8 mouse cellular contexts compared by ENCODE assay signal in the genomic region with DNA sequence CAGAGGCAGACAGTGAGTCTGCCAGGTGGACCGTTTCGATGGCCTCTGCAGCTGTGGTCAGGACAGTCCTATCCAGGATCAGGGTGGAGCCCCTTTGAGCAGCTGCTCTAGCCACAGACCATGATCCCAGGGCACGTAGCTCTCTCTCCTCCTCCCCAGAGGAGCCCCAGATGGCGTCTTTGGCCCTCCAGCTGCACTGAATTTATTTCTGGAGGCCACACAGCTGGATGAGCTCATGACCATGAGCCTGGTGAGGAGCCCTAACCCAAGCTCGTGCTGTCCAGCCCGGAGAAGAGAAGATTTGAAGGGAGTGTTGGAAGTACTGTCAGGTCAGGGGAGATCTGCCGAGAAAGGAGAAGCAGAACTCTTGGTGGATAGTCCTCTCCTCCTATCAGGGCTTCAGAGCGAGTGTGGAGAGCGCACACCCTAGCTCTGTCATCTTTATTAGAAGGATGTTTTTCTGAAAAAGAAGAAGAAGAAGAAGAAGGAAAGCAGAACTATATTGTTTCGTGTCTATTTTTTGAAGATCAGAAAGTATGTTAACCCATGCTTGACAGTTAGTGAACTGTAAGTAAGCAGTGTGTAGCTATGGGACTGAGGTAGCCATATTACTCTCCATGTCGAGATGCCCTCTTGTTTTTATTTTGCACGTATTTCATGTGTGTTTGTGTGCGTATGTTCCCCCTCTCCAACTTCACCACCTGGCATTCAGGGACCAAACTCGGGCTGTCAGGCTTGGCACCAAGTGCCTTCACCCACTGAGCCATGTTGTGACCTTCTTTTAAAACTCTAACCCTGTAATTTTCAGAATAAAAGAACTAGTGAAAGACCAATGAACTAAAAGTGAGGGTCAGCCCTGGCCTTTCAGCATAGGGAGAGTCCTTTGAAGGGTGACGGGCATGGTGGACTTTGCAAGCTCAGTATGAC. TPM values are rescaled to one million over a fixed set of nuclear protein-coding genes. Genes with fewer than 3 reads are reported as not detected.
DNase-seq lines count a peak whose midpoint lies in the region; ATAC-seq and TF ChIP-seq lines count a peak whose summit lies in the region.

No protein-coding gene starts in this region.

- peak; percentile 0 for TF ChIP-seq RAD21 in CH12.LX (IDR thresholded peaks at IDR 0.05; ENCODE audit: low read depth, low read length)

- peak overlapping the region; percentile 22 to 43 (median 25) for H3K4me3 ChIP-seq in CH12.LX (replicated peaks in 1 of 3; ENCODE audit: low read depth in 2 of 3, low read length in 2 of 3, poor library complexity in 1 of 3)
- no peak overlapping the region for H3K4me3 ChIP-seq in kidney, adult 2 months (ENCODE audit: insufficient read depth, low read depth, low read length)

- TF ChIP-seq EP300 in CH12.LX (IDR thresholded peaks at IDR 0.05; ENCODE audit: low read length) = peak; percentile 94

- H3K27me3 ChIP-seq in CH12.LX (replicated peaks) = no peaks in the 10 kb centered on the region
- H3K27me3 ChIP-seq in kidney, adult 2 months (replicated peaks; ENCODE audit: control insufficient read depth, insufficient read depth, low read length) = no peaks in the 10 kb centered on the region

- peak; percentile 22; the same call in 1 of the 2 replicates for TF ChIP-seq POLR2A in CH12.LX (IDR thresholded peaks at IDR 0.05; ENCODE audit: low read depth, low read length)
- TF ChIP-seq POLR2A in kidney, adult 2 months (IDR thresholded peaks at IDR 0.05; ENCODE audit: low read depth, low read length) = no peak

- H3K79me2 ChIP-seq in CH12.LX (replicated peaks; ENCODE audit: control insufficient read depth, extremely low read depth, insufficient read depth, poor library complexity, severe bottlenecking) = no peaks in the 10 kb centered on the region

- in situ Hi-C loops in CH12.LX (cut with MboI; ENCODE audit: low pct_ligation_motif_present, low pct_unique_long_range_greater_than_20kb, low sequenced_read_pairs) = loop anchor here (5.0 to 25.0 kb wide), 2 partner anchors 66 to 166 kb away; a partner anchor contains a TSS

- no peaks in the 10 kb centered on the region for H3K9me3 ChIP-seq in CH12.LX (replicated peaks; ENCODE audit: low read length)

- H3K9ac ChIP-seq in CH12.LX (ENCODE audit: insufficient read depth, low read depth) = peak overlapping the region; percentile 8

- peak; percentile 75 for ATAC-seq in megakaryocyte, adult 5-6 weeks (ENCODE audit: poor library complexity, severe bottlenecking)

- dilution Hi-C loops in CH12.LX (cut with MboI; ENCODE audit: extremely low pct_ligation_motif_present, extremely low pct_unique_long_range_greater_than_20kb, low sequenced_read_pairs) = no loop called here

- H3K27ac ChIP-seq in CH12.LX (ENCODE audit: insufficient read depth, low read depth) = peak overlapping the region; percentile 82
- no peak overlapping the region for H3K27ac ChIP-seq in kidney, adult 2 months (ENCODE audit: insufficient read depth, low read depth, low read length)

- H3K4me2 ChIP-seq in CH12.LX (ENCODE audit: insufficient read depth, low read depth, poor library complexity, severe bottlenecking) = peak overlapping the region; percentile 92

- no peak for TF ChIP-seq CTCF in CH12.LX (conservative IDR thresholded peaks at IDR 0.05 in 1 of 2, IDR thresholded peaks at IDR 0.05 in 1 of 2; ENCODE audit: low read depth in 2 of 2, low read length in 2 of 2)
- TF ChIP-seq CTCF in kidney, adult 2 months (conservative IDR thresholded peaks at IDR 0.05; ENCODE audit: insufficient read depth, insufficient read length, low read depth, low read length) = no peak

- H3K36me3 ChIP-seq in CH12.LX (replicated peaks in 1 of 2; ENCODE audit: control insufficient read depth in 1 of 2, insufficient read depth in 1 of 2, low read length in 1 of 2) = peaks cover 0 to 8% of the 10 kb centered on the region in 2 experiments
- H3K36me3 ChIP-seq in kidney, adult 2 months (ENCODE audit: control insufficient read depth, insufficient read depth, low read length) = no peaks in the 10 kb centered on the region

- peaks cover 22 to 59% of the 10 kb centered on the region in 2 experiments for H3K4me1 ChIP-seq in CH12.LX (ENCODE audit: control insufficient read depth in 1 of 2, insufficient read depth in 2 of 2)
- no peaks in the 10 kb centered on the region for H3K4me1 ChIP-seq in kidney, adult 2 months (ENCODE audit: control insufficient read depth, insufficient read depth, low read length)

- WGBS in kidney, adult 2 months = 62% methylated on average over 15 of the region's 15 CpGs

- DNase-seq in CH12.LX (ENCODE audit: extremely low read depth) = peak; percentile 94
- peak; percentile 50 for DNase-seq in gastrocnemius, postnatal 10 days
- DNase-seq in kidney, adult 2 months = peak; percentile 42
- no peak for DNase-seq in cerebellum, adult 9-11 months
- DNase-seq in embryo, embryonic 10.5 days (ENCODE audit: low spot score) = no peak
- no peak for DNase-seq in cerebellum, adult 8-10 months
- no peak for DNase-seq in embryo, embryonic 9.5 days (ENCODE audit: extremely low spot score)

TF ChIP-seq in CH12.LX, 34 proteins besides CTCF, POLR2A, EP300 and RAD21:
- TF ChIP-seq SIN3A (IDR thresholded peaks at IDR 0.05; ENCODE audit: low read length) (no peak), ZMIZ1 (IDR thresholded peaks at IDR 0.05; ENCODE audit: low read depth, low read length) (peak; percentile 54; the same call in 1 of the 2 replicates), TBP (conservative IDR thresholded peaks at IDR 0.05; ENCODE audit: low read depth, low read length) (0 out of 2 replicates have a peak, but pooled peaks have one; percentile 55), JUND (conservative IDR thresholded peaks at IDR 0.05; ENCODE audit: low read depth, low read length) (no peak), POLR2AphosphoS2 (IDR thresholded peaks at IDR 0.05; ENCODE audit: low read depth, low read length) (no peak), ZC3H11A (IDR thresholded peaks at IDR 0.05; ENCODE audit: low read depth, low read length) (no peak), HCFC1 (IDR thresholded peaks at IDR 0.05; ENCODE audit: low read depth, low read length) (no peak), CHD2 (IDR thresholded peaks at IDR 0.05; ENCODE audit: low read length) (peak; percentile 70), USF1 (IDR thresholded peaks at IDR 0.05; ENCODE audit: low read depth, low read length) (no peak), RCOR1 (conservative IDR thresholded peaks at IDR 0.05; ENCODE audit: low read depth, low read length) (peak; percentile 82; the same call in 1 of the 2 replicates), IRF4 (IDR thresholded peaks at IDR 0.05; ENCODE audit: low read depth, low read length) (peak; percentile 74; the same call in 1 of the 2 replicates), MYC (IDR thresholded peaks at IDR 0.05; ENCODE audit: low read depth, low read length) (peak; percentile 43; the same call in 1 of the 2 replicates), MXI1 (IDR thresholded peaks at IDR 0.05; ENCODE audit: low read depth, low read length) (peak; percentile 53; the same call in 1 of the 2 replicates), MAZ (IDR thresholded peaks at IDR 0.05; ENCODE audit: low read depth, low read length) (peak; percentile 61; the same call in 1 of the 2 replicates), ZKSCAN1 (IDR thresholded peaks at IDR 0.05; ENCODE audit: borderline replicate concordance, low read depth, low read length) (no peak), MAFK (IDR thresholded peaks at IDR 0.05; ENCODE audit: insufficient replicate concordance, low read length) (0 out of 2 replicates have a peak, but pooled peaks have one; percentile 62), ZNF384 (IDR thresholded peaks at IDR 0.05; ENCODE audit: low read depth, low read length) (no peak; the same call in 1 of the 2 replicates), NRF1 (IDR thresholded peaks at IDR 0.05; ENCODE audit: low read depth, low read length) (0 out of 2 replicates have a peak, but pooled peaks have one; percentile 13), UBTF (IDR thresholded peaks at IDR 0.05; ENCODE audit: low read depth, low read length) (no peak), SMC3 (IDR thresholded peaks at IDR 0.05; ENCODE audit: low read depth, low read length) (0 out of 2 replicates have a peak, but pooled peaks have one; percentile 2), KAT2A (IDR thresholded peaks at IDR 0.05; ENCODE audit: insufficient replicate concordance, low read length) (0 out of 2 replicates have a peak, but pooled peaks have one; percentile 51), BHLHE40 (IDR thresholded peaks at IDR 0.05; ENCODE audit: low read depth, low read length) (peak; percentile 90), PAX5 (IDR thresholded peaks at IDR 0.05; ENCODE audit: low read length) (no peak), TCF12 (IDR thresholded peaks at IDR 0.05; ENCODE audit: low read depth, low read length) (peak; percentile 100), ELF1 (IDR thresholded peaks at IDR 0.05; ENCODE audit: low read depth, low read length) (no peak), NELFE (IDR thresholded peaks at IDR 0.05; ENCODE audit: low read depth, low read length) (no peak), E2F4 (IDR thresholded peaks at IDR 0.05; ENCODE audit: insufficient replicate concordance, low read depth, low read length) (no peak), MEF2A (IDR thresholded peaks at IDR 0.05; ENCODE audit: borderline replicate concordance, low read depth, low read length) (peak; percentile 95), JUN (IDR thresholded peaks at IDR 0.05; ENCODE audit: insufficient read depth, low read depth, low read length) (0 out of 2 replicates have a peak, but pooled peaks have one; percentile 12), MAX (IDR thresholded peaks at IDR 0.05; ENCODE audit: low read length) (no peak; the same call in 1 of the 2 replicates), USF2 (conservative IDR thresholded peaks at IDR 0.05; ENCODE audit: low read depth, low read length) (no peak), CHD1 (IDR thresholded peaks at IDR 0.05; ENCODE audit: low read depth, low read length) (no peak), ETS1 (conservative IDR thresholded peaks at IDR 0.05; ENCODE audit: low read depth, low read length) (peak; percentile 97), GABPA (IDR thresholded peaks at IDR 0.05; ENCODE audit: insufficient replicate concordance, low read depth, low read length) (no peak)

RNA-seq across cellular contexts. Expression of a gene that starts 38.4 kb away (rescaled TPM):
- total RNA-seq in CH12.LX (2012; rRNA removed) (0.08 TPM in 2 replicates), CH12.LX (2014; rRNA removed) (not detected in 2 replicates)
- not detected in 2 replicates for polyA plus RNA-seq in CH12.LX (2012; ENCODE audit: insufficient read length, low read depth)
- under 1 TPM; 0.16 to 0.23 TPM for total RNA-seq in gastrocnemius, postnatal 10 days (2021)
- polyA plus RNA-seq in kidney, adult 2 months (2012; rRNA removed) = 0.19 and 0.30 TPM in 2 replicates
- total RNA-seq in megakaryocyte, adult 5-6 weeks (2015) = not detected in 2 replicates
- total RNA-seq in megakaryocyte, adult 5-6 weeks (2017) = not detected in 2 replicates

Comparison
In these comparisons a context has a peak if more than half of its experiments do, and no peak if none do; other contexts are left out.
1. DNase-seq: peak in CH12.LX (single experiment), gastrocnemius, postnatal 10 days (single experiment) and kidney, adult 2 months (single experiment); none in cerebellum, adult 9-11 months (single experiment), embryo, embryonic 10.5 days (single experiment), cerebellum, adult 8-10 months (single experiment) and embryo, embryonic 9.5 days (single experiment).